Mouse (Mus musculus) bone marrow macrophage, adult 2 months (primary cell): ENCODE results near the gene Ncam2.

Experiments
- CTCF ChIP-seq: IDR thresholded peaks from 2 replicates; pipeline ENCODE4 v1.5.1; 2012; ENCODE audit warnings: low read depth, mild to moderate bottlenecking, low read length, moderate library complexity
- POLR2A ChIP-seq: IDR thresholded peaks from 2 replicates; pipeline ENCODE4 v1.6.1; 2012; ENCODE audit warnings: mild to moderate bottlenecking, low read depth, low read length, borderline replicate concordance

- TF ChIP-seq POLR2A (no peak), CTCF (no peak)
These were observed 280.6 kb downstream of the Ncam2 start for GRCm38 (mm10) chr16:81481058-81481457.
